Mouse (Mus musculus): ENCODE results near the gene Nat8f1. TPM values are rescaled to one million over a fixed set of nuclear protein-coding genes. Genes with fewer than 3 reads are reported as not detected.

The Nat8f1 gene
- polyA plus RNA-seq, 1 experiment from 2014 or later: 5.4 TPM

- no peak for ATAC-seq (ENCODE audit: insufficient number of reproducible peaks, insufficient read depth, low FRiP score, low read depth)
- Histone ChIP-seq H3K4me2 (ENCODE audit: low read length) (no peak overlapping the region), H3K4me1 (ENCODE audit: control insufficient read depth in 2 of 2, insufficient read depth in 2 of 2, low read length in 2 of 2) (no peaks in the 10 kb centered on the region), H3K4me3 (ENCODE audit: control insufficient read depth in 1 of 2, insufficient read depth in 1 of 2, low read depth in 1 of 2, low read length in 2 of 2) (no peak overlapping the region), H3K27me3 (ENCODE audit: control insufficient read depth, insufficient read depth, low read length) (no peaks in the 10 kb centered on the region), H3K27ac (replicated peaks in 1 of 2; ENCODE audit: control insufficient read depth in 1 of 2, insufficient read depth in 1 of 2, low read depth in 2 of 2, low read length in 2 of 2) (no peak overlapping the region), H3K9me3 (ENCODE audit: control insufficient read depth, low read length) (no peaks in the 10 kb centered on the region), H3K9ac (ENCODE audit: low read length) (no peak overlapping the region), H3K36me3 (ENCODE audit: control insufficient read depth, insufficient read depth, low read length) (no peaks in the 10 kb centered on the region)
- WGBS: 55% methylated on average over 3 of the region's 3 CpGs
These were observed 52.9 kb downstream of the Nat8f1 start for GRCm38 (mm10) chr6:85862565-85862964.

DNA sequence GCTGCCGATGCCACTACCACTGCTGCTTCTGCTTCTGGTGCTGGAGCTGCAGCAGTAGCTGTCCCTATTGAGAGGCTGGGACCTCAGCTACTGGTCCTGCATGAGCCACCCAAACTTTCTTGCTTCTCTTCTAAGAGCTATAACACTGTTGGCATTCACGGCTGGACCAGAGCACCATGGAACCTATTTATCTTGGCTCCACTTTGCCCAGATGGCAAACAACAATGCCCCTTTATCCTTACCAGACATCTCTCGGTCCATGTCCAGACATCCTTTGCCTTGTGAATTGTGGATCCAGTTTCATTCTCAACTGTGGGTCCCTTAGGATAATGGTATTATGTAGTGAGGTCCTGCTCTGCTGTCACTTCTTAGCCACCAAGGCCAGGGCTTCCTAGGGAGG is 54.2 kb downstream of the Nat8f1 start:
- Histone ChIP-seq H3K4me2 (ENCODE audit: low read length) (no peak overlapping the region), H3K36me3 (ENCODE audit: control insufficient read depth, insufficient read depth, low read length) (no peaks in the 10 kb centered on the region), H3K4me3 (ENCODE audit: control insufficient read depth in 1 of 2, insufficient read depth in 1 of 2, low read depth in 1 of 2, low read length in 2 of 2) (no peak overlapping the region), H3K27ac (replicated peaks in 1 of 2; ENCODE audit: control insufficient read depth in 1 of 2, insufficient read depth in 1 of 2, low read depth in 2 of 2, low read length in 2 of 2) (no peak overlapping the region), H3K9me3 (ENCODE audit: control insufficient read depth, low read length) (no peaks in the 10 kb centered on the region), H3K4me1 (ENCODE audit: control insufficient read depth in 2 of 2, insufficient read depth in 2 of 2, low read length in 2 of 2) (no peaks in the 10 kb centered on the region), H3K9ac (ENCODE audit: low read length) (no peak overlapping the region), H3K27me3 (ENCODE audit: control insufficient read depth, insufficient read depth, low read length) (no peaks in the 10 kb centered on the region)
- 82% methylated on average over 3 of the region's 3 CpGs for WGBS
- ATAC-seq (ENCODE audit: insufficient number of reproducible peaks, insufficient read depth, low FRiP score, low read depth): no peak

Other genes with a start within 250 kb of the Nat8f1 start
- gene Nat8f7, start 202.5 kb downstream of the Nat8f1 start, polyA plus RNA-seq (2014; fragmentation: Nextera tagmentation; extraction: Ambion mirVana): not detected in 2 replicates
- not detected in 2 replicates for gene Nat8f3, start 149.9 kb downstream of the Nat8f1 start, polyA plus RNA-seq (2014; fragmentation: Nextera tagmentation; extraction: Ambion mirVana)
- not detected in 2 replicates for gene Nat8f6, start 94.7 kb downstream of the Nat8f1 start, polyA plus RNA-seq (2014; fragmentation: Nextera tagmentation; extraction: Ambion mirVana)
- not detected in 2 replicates for gene Nat8f5, start 94.7 kb downstream of the Nat8f1 start, polyA plus RNA-seq (2014; fragmentation: Nextera tagmentation; extraction: Ambion mirVana)
- gene Nat8, start 83.6 kb downstream of the Nat8f1 start, polyA plus RNA-seq (2014; fragmentation: Nextera tagmentation; extraction: Ambion mirVana): not detected in 2 replicates
- not detected in 2 replicates for gene Nat8f2, start 46.5 kb downstream of the Nat8f1 start, polyA plus RNA-seq (2014; fragmentation: Nextera tagmentation; extraction: Ambion mirVana)
- 2.6 TPM in 2 replicates for gene Nat8f4, start 10.8 kb downstream of the Nat8f1 start, polyA plus RNA-seq (2014; fragmentation: Nextera tagmentation; extraction: Ambion mirVana)
- 23.9 TPM in 2 replicates for gene Tprkb, start 3.8 kb downstream of the Nat8f1 start, polyA plus RNA-seq (2014; fragmentation: Nextera tagmentation; extraction: Ambion mirVana)
- gene Dusp11, start 46.0 kb upstream of the Nat8f1 start, polyA plus RNA-seq (2014; fragmentation: Nextera tagmentation; extraction: Ambion mirVana): 49.8 TPM in 2 replicates
- gene Figla, start 100.5 kb upstream of the Nat8f1 start, polyA plus RNA-seq (2014; fragmentation: Nextera tagmentation; extraction: Ambion mirVana): not detected in 2 replicates
- 1.7 and 2.3 TPM in 2 replicates for gene Add2, start 113.0 kb upstream of the Nat8f1 start, polyA plus RNA-seq (2014; fragmentation: Nextera tagmentation; extraction: Ambion mirVana)

Measured in heart, embryonic 14.5 days (tissue).